In genomic region chr16:33999388-33999787, GRCm38 (mm10) we compare ENCODE assay signal across 8 mouse cellular contexts. TPM values are rescaled to one million over a fixed set of nuclear protein-coding genes. Genes with fewer than 3 reads are reported as not detected.
DNase-seq lines count a peak whose midpoint lies in the region; TF ChIP-seq lines count a peak whose summit lies in the region.
"Had no signal": no experiment of that assay in that cellular context is flagged by ENCODE, and none has a peak within 500 bp of the region (broad histone marks: within the 10 kb centered on the region; RNA-seq: fewer than 3 reads in every experiment).

No protein-coding gene starts in this region.

- H3K4me1 ChIP-seq in embryonic fibroblast, embryonic 13.5 days (ENCODE audit: control insufficient read depth, insufficient read depth, low read length), result peaks cover 5% of the 10 kb centered on the region

- no peak for TF ChIP-seq POLR2A in embryonic fibroblast, embryonic 13.5 days (IDR thresholded peaks at IDR 0.05; ENCODE audit: low read depth, low read length)

- TF ChIP-seq CTCF in embryonic fibroblast, embryonic 13.5 days (IDR thresholded peaks at IDR 0.05; ENCODE audit: borderline replicate concordance, insufficient read depth, low read length), result 0 out of 2 replicates have a peak, but pooled peaks have one; percentile 16

- H3K4me3 ChIP-seq in embryonic fibroblast, embryonic 13.5 days (ENCODE audit: insufficient read depth, low read length), result no peak overlapping the region
- H3K4me3 ChIP-seq: lung, embryonic 15.5 days had no signal

- peak; percentile 63 for DNase-seq in layer of hippocampus, adult 11-12 months (ENCODE audit: low spot score)
- DNase-seq in layer of hippocampus, adult 9-11 months, result no peak
- peak; percentile 65 for DNase-seq in ES-CJ7 (ENCODE audit: low read depth, low spot score)
- peak; percentile 30 for DNase-seq in adrenal gland, postnatal 25 days
- peak; percentile 46 to 57 for DNase-seq in left cerebral cortex, postnatal 10 days (ENCODE audit: extremely low spot score in 1 of 2, low spot score in 2 of 2)
- DNase-seq in right cerebral cortex, postnatal 10 days (ENCODE audit: low spot score in 2 of 2), result peak; percentile 64 to 68

- intact Hi-C loops in left cerebral cortex, postnatal 10 days (cut with DNase I), result loop anchor here (2.0 to 5.0 kb wide), 2 partner anchors 43 to 115 kb away; no protein-coding TSS in a partner anchor

- H3K27ac ChIP-seq in embryonic fibroblast, embryonic 13.5 days (ENCODE audit: insufficient read depth, low read length), result no peak overlapping the region
- H3K27ac ChIP-seq: lung, embryonic 15.5 days had no signal

RNA-seq across cellular contexts. Expression of gene Umps, which starts 32.5 kb away (rescaled TPM):
- 48.2 and 55.5 TPM in 2 replicates for total RNA-seq in adrenal gland, postnatal 25 days (2021)
- 23.3 and 25.5 TPM in 2 replicates for polyA plus RNA-seq in embryonic fibroblast, embryonic 13.5 days (2011; ENCODE audit: insufficient read length, low read depth, missing spikeins)
- total RNA-seq in left cerebral cortex, postnatal 10 days (2021), result 10 to 100 TPM; 17.0 to 18.2 TPM
